Mouse (Mus musculus): ENCODE results near the gene Slc6a1.
"Not testable (repeated sequence)": the region's sequence is repeated elsewhere in the genome, so short reads cannot be mapped to it uniquely, and the experiment has no call there.

Gene Slc6a1

DNA sequence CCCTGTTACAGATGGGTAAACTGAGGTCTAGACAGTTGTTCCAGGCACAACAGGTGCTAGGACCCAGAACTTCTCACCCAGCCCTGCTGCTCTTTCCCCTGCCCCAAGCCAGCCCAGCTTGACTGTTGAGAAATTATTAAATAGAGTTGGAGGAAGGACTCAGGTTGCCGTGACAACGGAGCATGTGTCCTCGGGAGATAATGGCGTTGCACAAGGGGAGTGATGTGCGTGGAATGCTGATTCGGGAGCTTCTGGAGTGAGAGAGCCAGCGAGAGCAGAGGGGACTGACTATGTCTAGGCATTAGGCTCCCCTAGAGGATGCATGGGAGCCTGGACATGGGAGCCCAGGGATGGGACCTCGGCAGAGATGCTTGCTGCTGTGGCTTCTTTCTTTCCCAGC lies 7.7 kb downstream of the Slc6a1 start:
- in situ Hi-C loops (cut with MboI): no loop called here

DNA sequence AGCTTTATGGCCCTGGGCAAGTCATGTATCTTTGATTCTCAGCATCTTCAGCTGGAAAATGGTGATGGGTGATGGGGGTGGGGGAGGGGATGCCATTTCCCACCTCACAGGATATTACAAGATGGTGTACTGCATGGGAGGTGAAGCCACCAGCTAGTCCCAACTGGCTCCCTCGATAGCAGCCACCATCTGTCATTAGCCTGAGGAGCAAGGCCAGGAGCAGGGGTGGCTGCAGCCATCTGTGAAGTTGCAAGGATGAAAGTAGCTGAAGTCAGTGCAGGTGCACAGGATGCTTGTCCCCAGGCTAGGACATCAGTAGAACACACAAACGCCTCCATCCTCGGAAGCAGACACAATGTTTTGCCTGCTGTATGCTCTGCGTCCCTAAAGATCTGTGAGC lies 8.5 kb downstream of the Slc6a1 start:
- in situ Hi-C loops (cut with MboI): no loop called here

DNA sequence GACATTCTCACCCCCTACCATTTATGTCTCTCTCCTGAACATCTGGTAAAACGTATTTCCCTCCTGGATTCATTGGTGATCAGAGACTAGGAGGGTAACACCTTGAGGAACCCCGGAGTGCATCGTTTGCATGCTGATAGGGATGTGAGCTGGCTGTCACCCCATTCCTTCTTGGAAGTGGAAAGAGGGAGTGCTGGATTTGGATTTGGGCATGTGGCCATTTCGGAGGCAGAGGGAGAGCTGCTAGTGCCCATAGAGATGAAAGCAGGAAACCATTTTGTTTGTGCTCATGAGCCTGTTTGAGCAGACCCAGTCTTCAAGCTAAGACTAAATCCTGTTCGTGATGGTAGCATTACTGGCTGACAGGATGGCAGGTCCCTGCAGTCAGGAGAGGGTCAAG lies 9.0 kb downstream of the Slc6a1 start:
- in situ Hi-C loops (cut with MboI): no loop called here

DNA sequence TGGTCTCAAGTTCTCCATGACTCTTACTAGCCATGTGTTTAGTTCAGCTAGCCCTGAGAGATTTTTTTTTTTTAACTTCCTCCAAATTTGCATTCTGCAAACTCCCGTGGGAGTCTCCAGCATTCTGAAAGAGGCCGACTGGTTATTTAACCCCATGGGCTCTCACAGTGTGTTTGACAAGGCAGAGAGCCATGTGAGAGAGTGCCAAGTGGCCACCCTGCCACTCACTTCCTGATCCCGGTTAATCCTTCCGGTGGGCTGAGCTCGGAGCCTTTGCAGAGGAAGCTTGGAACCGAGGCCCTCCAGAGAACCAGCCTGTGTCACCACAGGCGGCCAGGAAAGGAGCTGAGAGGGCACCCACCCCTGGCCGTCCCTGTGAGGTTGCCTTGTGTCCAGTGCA lies 11.1 kb downstream of the Slc6a1 start:
- in situ Hi-C loops (cut with MboI): no loop called here

DNA sequence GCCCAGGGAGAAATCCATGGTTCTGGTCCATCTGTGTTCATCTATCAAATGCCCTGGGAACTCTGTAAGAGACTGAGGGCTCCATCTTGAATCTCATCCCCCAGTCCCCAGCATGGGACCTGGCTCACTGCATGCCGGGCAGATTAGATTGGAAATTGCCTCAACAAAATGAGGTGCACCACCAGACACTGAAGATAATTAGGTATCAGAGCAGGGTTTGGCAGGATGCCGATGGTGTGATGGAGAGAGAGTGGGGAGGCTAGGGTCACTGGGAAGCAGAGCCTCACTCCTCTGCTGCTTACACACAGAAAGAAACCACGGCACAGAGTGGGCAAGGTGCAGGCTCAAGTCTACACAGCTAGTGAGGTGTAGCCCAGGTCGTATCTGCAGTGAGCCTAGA lies 12.7 kb downstream of the Slc6a1 start:
- in situ Hi-C loops (cut with MboI): no loop called here

DNA sequence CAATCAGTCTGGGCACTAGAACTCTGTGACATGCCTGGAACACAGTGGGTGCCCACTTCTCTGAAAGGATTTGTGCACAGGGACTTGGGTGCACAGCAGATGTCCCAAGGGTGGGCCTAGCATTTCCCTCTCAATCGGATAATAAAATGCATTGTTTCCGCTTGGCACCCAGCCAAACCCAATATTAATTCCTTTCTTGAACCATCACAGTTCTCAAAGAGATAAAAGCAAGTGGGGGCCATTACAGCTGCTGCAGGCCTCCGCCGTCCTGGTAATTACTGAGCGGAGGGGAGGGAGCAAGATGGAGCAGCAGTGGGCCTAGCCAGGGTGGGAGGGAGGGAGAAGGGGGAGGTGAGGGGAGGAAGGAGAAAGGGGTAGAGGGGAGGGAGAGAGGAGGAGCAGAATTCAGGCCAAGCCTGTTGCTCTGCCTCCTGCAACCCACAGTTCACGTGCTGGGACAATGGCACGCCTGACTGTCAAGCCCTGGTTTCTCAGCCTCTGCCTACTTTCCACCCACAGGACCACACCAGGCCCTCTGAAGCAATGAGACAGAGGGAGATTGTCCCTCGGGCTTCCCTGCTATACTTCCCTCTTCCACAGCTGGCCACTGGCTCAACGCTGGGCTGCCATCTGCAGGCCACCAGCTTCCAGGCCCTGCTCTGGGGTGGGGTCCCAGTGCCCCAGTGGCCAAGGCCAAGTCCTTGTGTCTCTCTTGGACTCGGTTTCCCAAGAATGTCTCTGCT lies 15.0 kb downstream of the Slc6a1 start:
- in situ Hi-C loops (cut with MboI): no loop called here

DNA sequence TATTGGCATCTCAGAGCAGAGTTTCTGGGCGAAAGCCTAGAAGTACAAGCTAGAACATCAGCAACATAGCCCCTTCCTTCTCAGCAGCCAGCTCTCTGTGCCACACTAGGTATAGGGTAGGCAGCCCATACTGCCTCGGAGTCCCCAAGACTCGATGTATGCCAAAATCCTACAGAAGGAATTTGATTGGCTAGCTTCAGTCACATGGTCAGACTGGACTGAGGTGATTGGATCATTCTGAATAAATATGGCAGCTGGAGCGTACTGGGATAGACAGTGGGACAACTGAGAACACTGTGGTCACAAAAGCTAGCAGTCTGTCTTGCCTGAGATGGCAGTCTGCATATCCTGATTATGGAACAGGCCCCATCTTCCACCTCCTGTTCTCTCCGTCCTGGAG lies 17.3 kb downstream of the Slc6a1 start:
- in situ Hi-C loops (cut with MboI): no loop called here

DNA sequence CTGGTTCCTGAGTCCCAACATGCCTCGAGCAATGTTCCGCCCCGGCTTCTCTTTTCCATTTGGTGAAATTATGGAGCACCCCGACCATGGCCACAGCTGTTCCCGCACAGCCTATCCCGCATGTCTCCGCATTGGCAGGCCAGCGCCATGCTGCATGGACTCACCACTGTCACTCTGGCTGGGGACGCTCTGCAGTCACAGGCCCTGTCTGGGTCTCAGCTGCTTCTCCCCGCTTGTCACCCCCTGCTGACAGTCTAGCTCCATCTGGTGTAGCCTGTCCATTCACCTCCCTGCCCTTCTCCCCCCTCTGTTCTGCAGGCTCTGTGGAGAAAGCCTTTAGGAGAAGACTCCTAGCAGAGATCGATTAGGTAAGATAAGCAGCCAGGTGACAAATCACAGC lies 18.3 kb downstream of the Slc6a1 start:
- in situ Hi-C loops (cut with MboI): no loop called here

DNA sequence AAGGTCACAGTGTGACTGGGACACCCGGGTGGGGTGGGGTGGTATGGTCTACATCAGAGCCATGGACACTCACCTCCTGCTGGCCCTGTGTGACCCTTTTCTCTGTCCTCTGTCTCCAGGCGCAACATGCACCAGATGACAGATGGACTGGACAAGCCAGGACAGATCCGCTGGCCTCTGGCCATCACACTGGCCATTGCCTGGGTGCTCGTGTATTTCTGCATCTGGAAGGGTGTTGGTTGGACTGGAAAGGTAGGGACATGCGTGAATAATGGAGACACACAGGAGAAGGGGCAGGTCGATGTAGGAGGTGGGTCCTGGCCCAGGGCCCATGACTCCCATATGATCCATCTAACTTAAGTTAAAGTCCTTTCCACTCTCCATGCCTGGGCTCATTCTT lies 22.2 kb downstream of the Slc6a1 start:
- in situ Hi-C loops (cut with MboI): no loop called here

DNA sequence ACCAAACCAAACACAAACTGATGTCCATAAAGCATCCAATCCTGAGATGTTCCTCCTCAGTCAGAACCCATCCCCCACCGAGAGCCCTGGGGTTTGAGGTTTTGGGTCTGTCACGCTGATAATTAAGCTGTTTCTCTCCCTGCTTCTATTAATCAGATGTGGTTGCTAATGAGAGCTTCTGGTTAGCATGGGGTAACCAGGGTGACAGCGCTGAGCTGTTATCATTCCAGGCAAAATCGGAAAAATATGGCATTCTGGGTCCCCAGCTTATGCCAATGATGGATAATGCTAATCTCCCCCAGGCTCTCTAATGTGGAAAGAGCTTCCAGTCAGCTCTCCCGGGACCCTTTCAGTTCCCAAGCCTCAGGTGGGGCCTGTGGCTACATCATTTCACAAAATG lies 38.1 kb downstream of the Slc6a1 start:
- in situ Hi-C loops (cut with MboI): no loop called here

DNA sequence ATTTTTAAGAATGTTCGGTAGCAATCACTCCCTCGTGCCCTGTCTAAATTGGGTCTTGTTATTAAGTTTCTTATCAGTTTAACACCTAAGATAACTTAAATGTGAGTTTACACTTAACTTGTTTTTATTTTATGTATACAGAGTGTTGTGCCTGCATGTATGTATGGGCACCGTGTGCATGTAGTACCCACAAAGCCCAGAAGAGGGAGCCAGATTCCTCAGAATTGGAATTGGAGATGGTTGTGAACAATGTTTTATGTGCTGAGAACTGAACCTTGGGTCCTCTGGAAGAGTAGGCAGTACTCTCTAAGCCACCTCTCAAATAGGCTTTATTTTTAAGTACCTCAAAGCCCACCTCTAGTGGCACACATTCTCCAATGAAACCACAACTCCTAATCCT lies 38.7 kb downstream of the Slc6a1 start:
- in situ Hi-C loops (cut with MboI): no loop called here

DNA sequence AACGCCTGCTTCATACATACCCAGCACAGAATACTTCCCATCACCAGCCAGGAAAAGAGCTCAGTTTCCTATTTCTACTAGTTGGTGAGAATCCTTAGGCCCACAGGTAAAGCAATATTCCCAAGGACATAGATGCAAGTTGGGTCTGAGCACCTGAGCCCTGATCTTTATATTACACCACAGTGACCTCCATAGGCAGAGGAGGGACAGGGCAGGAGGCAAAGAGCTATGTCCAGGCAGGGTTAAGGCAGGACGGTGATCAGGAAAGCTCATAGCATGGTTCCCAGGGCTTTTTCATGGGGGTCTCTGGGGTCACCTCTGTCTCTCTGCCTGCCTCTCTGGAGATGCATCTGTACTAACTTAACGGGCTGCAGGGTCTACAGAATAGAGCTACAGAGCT lies 40.5 kb downstream of the Slc6a1 start:
- in situ Hi-C loops (cut with MboI): no loop called here

DNA sequence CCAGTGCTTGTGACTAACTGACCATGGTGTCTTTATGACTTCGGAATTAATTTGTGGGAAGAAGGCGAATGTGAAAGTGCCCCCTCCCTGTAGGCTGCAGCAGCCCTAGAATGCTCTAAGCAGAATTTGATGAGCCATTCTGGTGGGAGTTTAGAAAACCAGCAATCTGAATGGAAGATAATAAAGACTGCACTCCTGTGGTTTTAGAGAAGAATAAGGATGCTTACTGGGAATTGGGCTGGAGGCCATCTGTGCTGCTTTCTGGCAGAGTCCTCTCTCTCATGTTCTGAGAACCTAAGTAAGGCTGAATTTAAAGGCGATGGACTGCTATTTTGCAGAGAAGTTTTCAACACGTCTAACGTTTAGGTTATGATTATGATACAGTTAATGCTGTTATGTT lies 42.4 kb downstream of the Slc6a1 start:
- in situ Hi-C loops (cut with MboI): no loop called here

DNA sequence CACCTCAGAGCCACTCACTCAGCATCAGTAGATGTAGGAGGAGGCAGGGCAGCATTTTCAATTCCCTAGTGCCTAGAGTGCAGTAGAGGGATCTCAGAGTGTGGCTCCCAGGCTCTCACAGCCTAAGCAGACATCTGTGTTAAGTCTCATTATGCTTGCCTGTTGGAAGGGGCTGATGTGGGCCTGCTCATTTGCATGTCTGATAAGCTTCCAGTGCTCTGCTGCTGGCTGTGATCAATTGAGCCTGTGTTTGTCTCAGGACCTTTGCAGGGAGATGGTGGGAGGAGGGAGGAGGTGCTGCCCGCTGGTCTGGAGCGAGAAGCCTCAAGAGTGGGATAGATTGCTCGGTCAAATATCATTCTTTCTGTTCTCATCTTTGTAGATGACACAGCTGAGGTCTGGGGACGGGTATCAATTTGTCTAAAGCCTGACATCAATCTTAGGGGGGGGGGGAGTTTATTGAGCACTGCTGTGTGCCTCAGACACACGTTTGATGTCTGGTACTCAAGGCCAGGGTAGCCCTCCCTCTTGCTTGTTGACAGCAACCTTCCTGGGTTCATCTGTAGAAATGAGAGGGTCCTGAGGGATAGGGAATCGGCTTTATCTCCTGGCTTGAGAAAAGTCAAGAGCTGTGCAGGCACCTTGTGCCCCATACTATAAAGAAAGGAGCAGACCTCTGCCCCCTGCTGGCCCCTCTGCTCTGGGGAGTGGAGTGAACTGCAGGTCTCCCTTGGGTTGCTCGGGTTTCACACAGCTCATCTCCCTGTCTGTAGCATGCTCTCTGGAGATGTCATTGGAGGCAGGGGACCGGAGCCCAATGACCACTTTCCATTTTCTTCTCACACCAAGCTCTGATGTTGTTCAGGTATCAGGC lies 47.4 kb downstream of the Slc6a1 start:
- in situ Hi-C loops (cut with MboI): no loop called here

DNA sequence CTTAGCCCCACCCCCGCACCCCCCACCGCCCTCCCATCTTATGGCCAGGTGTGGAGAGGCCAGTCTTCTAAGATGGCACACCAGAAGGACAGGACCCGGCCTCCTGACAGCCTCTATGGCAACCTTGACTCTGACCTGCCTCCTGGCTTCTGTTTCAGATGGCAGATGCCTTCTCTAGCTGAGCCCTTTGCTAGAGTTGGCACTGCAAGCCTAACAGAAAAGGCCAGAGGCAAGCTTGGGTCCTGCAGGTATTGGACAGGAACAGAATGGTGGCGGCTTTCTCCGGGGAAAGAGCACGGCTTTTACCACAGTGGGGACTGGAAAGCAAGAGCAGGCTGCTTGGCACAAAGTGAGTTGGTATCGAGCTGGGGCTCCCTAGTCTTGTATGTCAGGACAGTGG lies 49.5 kb downstream of the Slc6a1 start:
- in situ Hi-C loops (cut with MboI): no loop called here

DNA sequence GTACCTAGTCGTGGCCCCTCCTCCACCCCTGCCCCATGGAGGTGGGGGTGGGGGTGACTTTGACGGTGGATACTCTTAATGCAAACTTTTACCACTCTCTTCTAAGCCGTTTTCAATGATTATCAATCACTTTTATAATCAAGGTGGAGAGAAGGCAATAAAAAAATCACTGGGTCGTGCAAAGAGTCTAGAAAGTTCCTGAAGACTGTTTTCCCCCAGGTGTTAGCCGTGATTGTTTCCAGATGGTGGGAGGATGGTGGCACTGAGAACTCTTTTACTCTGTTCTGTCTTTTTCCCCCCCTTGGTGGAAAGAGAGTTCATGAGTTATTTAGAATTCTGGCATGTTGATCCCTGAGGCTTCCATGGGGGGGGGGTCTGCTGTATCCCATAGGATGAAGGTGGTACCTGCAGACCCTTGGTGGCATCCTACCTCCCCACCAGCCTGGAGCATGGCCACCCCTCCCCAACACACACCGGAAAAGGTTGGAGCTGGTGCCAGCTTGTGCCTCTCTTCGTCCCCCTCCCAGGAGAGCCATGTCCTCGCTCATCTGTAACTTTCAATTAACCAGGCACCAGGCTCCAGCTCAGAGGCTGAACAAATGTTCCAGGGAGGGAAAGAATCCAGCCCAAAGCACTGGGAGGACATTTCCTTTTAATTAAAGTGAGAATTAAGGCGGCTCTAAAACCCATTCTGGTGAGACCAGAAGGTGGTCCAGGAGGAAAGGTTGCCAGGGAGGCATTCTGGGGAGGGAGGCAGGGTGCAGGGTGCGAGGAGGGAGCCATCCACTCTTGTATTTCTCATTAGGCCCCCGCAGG lies 53.9 kb downstream of the Slc6a1 start:
- in situ Hi-C loops (cut with MboI): no loop called here

DNA sequence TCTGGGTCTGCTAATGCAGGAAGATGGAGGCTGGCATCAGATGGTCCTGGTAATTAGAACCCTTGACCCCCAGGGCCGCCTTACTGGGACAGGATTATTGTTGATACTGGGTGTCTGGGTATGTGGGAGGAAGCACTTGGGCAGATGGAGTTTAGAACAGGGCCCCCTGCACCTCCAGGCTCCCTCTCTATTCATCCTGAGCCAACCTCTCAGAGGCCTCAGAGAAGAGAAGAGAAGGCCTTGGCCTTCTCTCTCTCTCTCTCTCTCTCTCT lies 54.4 kb downstream of the Slc6a1 start:
- in situ Hi-C loops (cut with MboI): no loop called here

DNA sequence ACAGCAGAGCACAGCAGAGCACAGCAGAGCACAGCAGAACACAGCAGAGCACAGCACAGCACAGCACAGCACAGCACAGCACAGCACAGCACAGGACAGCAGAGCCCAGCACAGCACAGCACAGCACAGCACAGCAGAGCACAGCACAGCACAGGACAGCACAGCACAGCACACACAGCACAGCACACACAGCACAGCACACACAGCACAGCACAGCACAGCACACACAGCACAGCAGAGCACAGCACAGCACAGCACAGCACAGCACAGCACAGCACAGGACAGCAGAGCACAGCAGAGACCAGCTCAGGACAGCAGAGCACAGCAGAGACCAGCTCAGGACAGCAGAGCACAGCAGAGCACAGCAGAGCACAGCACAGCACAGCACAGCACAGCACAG lies 58.9 kb downstream of the Slc6a1 start:
- in situ Hi-C loops (cut with MboI): not testable (repeated sequence)

DNA sequence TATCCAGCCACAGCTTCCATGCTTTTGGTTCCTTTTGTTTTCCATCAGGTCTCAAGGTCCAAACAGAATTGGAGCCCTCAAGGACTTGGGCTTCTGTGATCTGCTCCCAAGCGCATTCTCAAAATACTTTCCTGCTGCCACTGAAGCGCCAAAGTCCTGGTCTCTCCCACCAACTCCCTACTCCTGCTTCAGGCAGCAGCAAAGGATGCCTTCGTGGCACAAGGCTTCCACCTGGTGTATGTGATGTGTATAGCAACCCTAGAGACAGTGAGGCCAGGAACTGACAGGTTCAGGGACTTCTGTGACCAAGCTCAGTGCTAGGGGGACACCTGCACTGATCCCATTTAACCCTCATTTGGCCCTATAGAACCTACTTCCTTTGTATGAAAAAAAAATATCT lies 61.3 kb downstream of the Slc6a1 start:
- in situ Hi-C loops (cut with MboI): no loop called here

DNA sequence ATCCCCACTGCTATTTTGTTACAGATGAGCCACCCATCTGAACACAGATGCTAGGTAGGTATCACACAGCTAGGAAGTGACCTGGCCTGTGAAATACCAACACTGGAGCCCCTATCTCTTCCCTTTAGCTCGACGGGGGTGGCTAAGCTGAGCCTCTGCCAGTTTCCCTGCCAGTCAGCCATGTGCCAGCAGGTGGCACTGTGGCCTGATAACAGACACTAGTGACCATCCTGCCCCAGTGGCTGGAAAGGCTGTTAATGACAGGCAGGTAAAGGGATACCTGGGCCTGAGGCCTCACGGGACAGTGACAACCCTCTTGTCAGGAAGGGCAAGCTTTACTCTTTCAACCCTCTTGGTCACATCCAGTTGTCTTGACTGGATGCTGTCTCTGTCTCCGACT lies 62.7 kb downstream of the Slc6a1 start:
- in situ Hi-C loops (cut with MboI): no loop called here

DNA sequence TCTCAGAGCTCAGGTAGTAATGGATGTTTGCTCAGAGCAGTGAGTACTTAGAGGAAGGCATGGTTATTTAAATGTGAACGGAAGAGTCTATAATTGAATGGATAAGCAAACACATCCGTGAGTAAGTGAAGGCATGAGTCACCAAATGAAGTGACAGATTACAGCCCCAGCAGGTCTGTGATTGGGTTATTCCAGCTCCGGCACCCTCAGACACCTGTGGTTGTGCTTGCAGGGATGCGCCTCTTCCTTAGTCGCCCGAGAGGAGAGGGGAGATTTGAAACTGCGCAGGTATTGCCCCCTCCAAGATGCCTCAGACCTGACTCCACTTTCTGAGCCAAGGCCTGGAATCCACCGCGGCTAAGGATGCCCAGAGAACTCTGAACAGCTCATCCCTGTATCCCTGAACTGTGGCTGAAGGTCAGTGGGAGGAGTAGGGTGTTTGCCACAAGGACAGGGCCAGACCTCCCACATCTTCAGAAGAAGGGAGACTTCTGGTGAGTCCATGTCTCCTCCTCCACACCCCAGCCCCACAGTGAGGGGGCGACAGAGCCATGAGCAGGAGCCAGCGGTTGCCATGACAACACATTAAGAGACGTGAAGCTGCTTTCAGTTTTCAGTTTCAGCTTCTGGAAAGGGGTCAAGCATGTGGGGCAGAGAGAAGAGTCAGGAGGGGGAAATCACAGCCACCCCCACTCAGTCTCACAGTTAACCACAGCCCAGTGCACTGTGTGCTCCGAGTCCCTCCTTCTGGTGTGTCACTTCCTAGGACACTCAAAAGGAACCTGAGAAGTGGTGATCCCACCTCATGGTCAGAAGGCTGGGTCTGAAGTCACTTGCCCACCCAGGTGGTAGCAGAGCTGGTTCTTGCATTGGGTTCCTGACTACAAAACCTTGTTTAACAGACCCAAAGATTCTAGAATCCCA lies 65.7 kb downstream of the Slc6a1 start:
- in situ Hi-C loops (cut with MboI): no loop called here

DNA sequence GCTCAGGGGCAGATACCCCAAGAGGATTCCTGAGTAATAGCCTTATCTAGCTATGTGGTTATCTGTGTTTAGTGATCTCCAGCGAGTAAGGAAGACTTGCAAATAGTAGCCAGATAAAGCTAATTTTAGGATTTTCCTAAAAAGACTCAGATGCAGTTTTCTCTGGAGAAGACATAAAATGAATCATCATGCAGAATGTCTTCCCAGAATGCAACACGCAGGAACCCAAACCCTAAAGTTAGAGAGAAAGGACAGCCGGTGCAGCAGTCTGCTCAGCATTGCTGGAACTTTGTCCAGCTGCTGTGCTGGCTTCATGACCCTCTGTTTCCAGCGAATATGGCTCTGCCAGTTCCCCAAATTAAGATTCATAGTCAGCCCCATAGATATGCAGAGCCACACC lies 72.2 kb downstream of the Slc6a1 start:
- in situ Hi-C loops (cut with MboI): no loop called here

Measured in mature B cell (primary cell).